Mouse (Mus musculus) stomach, embryonic 14.5 days (tissue): ENCODE data around the gene 6430548M08Rik. TPM values are rescaled to one million over a fixed set of nuclear protein-coding genes. Genes with fewer than 3 reads are reported as not detected.

Experiments
- ATAC-seq: fragments of 200-750 bp; cut with Nextera tagmentation; 2 replicates; pipeline ENCODE4 v1.8.0; 2017; ENCODE audit warnings: low read depth, moderate TSS enrichment; ENCODE audit not compliant: insufficient number of reproducible peaks, insufficient read depth, low FRiP score
- H3K27ac ChIP-seq: fragments of 300-500 bp; sonication (generic); 2 replicates; pipeline ENCODE4 v1.5.1; 2014; ENCODE audit warnings: mild to moderate bottlenecking, low read length, moderate library complexity, mixed read lengths
- H3K27me3 ChIP-seq: fragments of 300-500 bp; sonication (generic); 2 replicates; pipeline ENCODE4 v1.6.1; 2014; ENCODE audit warnings: low read length, control low read depth, mixed read lengths; ENCODE audit not compliant: control insufficient read depth, insufficient read depth
- H3K36me3 ChIP-seq: fragments of 300-500 bp; sonication (generic); 2 replicates; pipeline ENCODE4 v1.6.1; 2014; ENCODE audit warnings: mild to moderate bottlenecking, control low read depth, low read length, moderate library complexity, mixed read lengths; ENCODE audit not compliant: control insufficient read depth, insufficient read depth
- H3K4me1 ChIP-seq: fragments of 300-500 bp; sonication (generic); 2 replicates; pipeline ENCODE4 v1.6.1; 2014; ENCODE audit warnings: low read length, control low read depth, mixed read lengths; ENCODE audit not compliant: control insufficient read depth, insufficient read depth
- H3K4me2 ChIP-seq: fragments of 300-500 bp; sonication (generic); replicated peaks from 2 replicates; pipeline ENCODE4 v1.6.1; 2014; ENCODE audit warnings: low read depth, low read length, control low read depth
- H3K4me3 ChIP-seq: fragments of 300-500 bp; sonication (generic); 2 replicates; pipeline ENCODE4 v1.5.1; 2014; ENCODE audit warnings: low read depth, low read length, control low read depth
- H3K9ac ChIP-seq: fragments of 300-500 bp; sonication (generic); replicated peaks from 2 replicates; pipeline ENCODE4 v1.6.1; 2014; ENCODE audit warnings: low read depth, mild to moderate bottlenecking, control low read depth, low read length, moderate library complexity, mixed read lengths
- H3K9me3 ChIP-seq: fragments of 300-500 bp; sonication (generic); 2 replicates; pipeline ENCODE4 v1.6.1; 2016; ENCODE audit warnings: low read depth, low read length, control low read depth; ENCODE audit not compliant: control insufficient read depth
- WGBS: fragments of 180-500 bp; shearing (Covaris S2); extraction: QIAGEN DNeasy Blood & Tissue Kit; methylation state at CpG from one replicate; pipeline ENCODE4 v1.1.7; 2014; 5-methylcytosine and 5-hydroxymethylcytosine counted together
- polyA plus RNA-seq: library from polyadenylated mRNA; unstranded; fragments of >200 nt; fragmentation: Nextera tagmentation; extraction: Ambion mirVana; gene quantifications from 2 replicates; pipeline ENCODE4 v1.2.1, GENCODE M21; 2014

Gene 6430548M08Rik
- polyA plus RNA-seq: 5.6 and 6.6 TPM in 2 replicates

GRCm38 (mm10) chr8:120113758-120114255 is at the start of gene 6430548M08Rik:
TSS of gene 6430548M08Rik (plus strand) at chr8:120114152.
- under 1% methylated on average over 59 of the region's 61 CpGs for WGBS
- Histone ChIP-seq H3K9ac (peak within 1 kb of the TSS; percentile 47), H3K27ac (peak within 1 kb of the TSS; percentile 91), H3K36me3 (no peaks in the 10 kb centered on the region), H3K4me2 (peak within 1 kb of the TSS; percentile 79), H3K4me3 (peak within 1 kb of the TSS; percentile 56), H3K4me1 (peaks cover 6% of the 10 kb centered on the region; the same call in 1 of the 2 replicates), H3K9me3 (no peaks in the 10 kb centered on the region; the same call in 1 of the 2 replicates), H3K27me3 (0 out of 2 replicates have a peak, but pooled peaks cover 7% of the 10 kb centered on the region)
- peak; percentile 96 for ATAC-seq

- ATAC-seq: no peak
- no peak overlapping the region for H3K4me2 ChIP-seq
- 86% methylated on average over 8 of the region's 8 CpGs for WGBS
- H3K9ac ChIP-seq: no peak overlapping the region
- no peaks in the 10 kb centered on the region for H3K9me3 ChIP-seq
- no peaks in the 10 kb centered on the region for H3K4me1 ChIP-seq
- no peaks in the 10 kb centered on the region for H3K27me3 ChIP-seq
- no peaks in the 10 kb centered on the region for H3K36me3 ChIP-seq
- no peak overlapping the region for H3K27ac ChIP-seq
- H3K4me3 ChIP-seq: no peak overlapping the region
Observed at GRCm38 (mm10) chr8:120065611-120066010, 48.3 kb upstream of the 6430548M08Rik start.

DNA sequence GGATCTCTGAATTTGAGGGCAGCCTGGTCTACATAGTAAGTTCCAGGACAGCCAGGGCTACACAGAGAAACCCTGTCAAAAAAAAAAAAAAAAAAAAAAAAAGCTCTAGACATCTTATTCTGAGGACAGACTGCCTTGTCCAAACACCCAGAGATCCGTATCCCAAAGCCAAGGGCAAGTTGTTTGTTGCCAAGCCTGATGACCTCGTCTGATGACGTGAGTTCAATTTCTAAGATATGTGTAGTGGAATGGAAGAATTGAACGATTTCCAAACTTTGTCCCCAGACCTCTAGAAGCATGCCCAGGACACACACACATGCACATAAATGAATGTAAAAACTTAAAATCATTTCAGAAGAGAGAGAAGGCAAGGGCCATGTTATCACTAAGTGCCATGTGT is 47.7 kb upstream of the 6430548M08Rik start:
- no peak overlapping the region for H3K9ac ChIP-seq
- H3K9me3 ChIP-seq: no peaks in the 10 kb centered on the region
- no peak overlapping the region for H3K4me3 ChIP-seq
- H3K4me1 ChIP-seq: no peaks in the 10 kb centered on the region
- H3K4me2 ChIP-seq: no peak overlapping the region
- no peaks in the 10 kb centered on the region for H3K27me3 ChIP-seq
- ATAC-seq: no peak
- 85% methylated on average over 4 of the region's 4 CpGs for WGBS
- no peaks in the 10 kb centered on the region for H3K36me3 ChIP-seq
- H3K27ac ChIP-seq: no peak overlapping the region

DNA sequence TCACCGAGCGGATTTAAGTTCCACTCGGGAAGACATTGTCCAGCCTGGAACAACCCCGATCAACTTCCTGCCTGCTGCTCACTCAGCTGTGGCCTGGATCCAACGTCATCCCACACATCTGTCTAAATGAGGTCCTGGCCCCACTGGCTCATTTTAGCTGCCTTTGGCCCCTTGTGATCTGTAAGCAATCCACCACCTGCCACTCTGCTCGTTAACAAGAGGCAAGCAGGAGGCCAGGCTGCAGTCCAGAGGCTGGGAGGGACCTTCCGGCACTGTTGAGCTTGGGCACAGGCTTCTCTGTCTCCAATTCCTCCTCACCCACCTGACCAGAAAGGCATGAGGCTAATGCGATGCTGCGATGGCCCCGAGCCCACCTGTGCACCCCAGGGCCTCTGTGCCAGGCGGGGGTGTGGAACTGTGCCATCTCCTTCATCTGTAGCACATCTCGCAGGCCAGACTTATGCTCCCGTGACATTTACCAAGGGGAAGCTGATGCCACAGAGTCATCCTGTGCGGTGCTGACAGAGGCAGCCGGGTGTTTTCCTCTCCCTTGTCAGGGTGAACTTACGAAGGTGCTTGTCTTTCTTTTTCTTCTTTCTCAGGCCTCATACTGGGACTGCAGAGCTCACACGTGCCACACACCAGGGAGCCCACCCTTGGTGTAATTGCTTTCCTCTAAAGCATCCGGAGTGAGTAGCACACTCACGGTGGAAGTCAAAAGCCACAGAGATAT is 45.9 kb upstream of the 6430548M08Rik start:
- 0 out of 2 replicates have a peak, but pooled peaks cover 5% of the 10 kb centered on the region for H3K4me1 ChIP-seq
- H3K9ac ChIP-seq: no peak overlapping the region
- no peak overlapping the region for H3K4me2 ChIP-seq
- H3K27me3 ChIP-seq: no peaks in the 10 kb centered on the region
- ATAC-seq: no peak
- no peak overlapping the region for H3K27ac ChIP-seq
- 53% methylated on average over 19 of the region's 19 CpGs for WGBS
- no peak overlapping the region for H3K4me3 ChIP-seq
- H3K36me3 ChIP-seq: no peaks in the 10 kb centered on the region
- H3K9me3 ChIP-seq: no peaks in the 10 kb centered on the region

- WGBS: 27% methylated on average over 4 of the region's 4 CpGs
- no peak overlapping the region for H3K4me2 ChIP-seq
- 0 out of 2 replicates have a peak, but pooled peaks cover 5% of the 10 kb centered on the region for H3K4me1 ChIP-seq
- no peak overlapping the region for H3K27ac ChIP-seq
- no peaks in the 10 kb centered on the region for H3K27me3 ChIP-seq
- H3K9ac ChIP-seq: no peak overlapping the region
- H3K36me3 ChIP-seq: no peaks in the 10 kb centered on the region
- ATAC-seq: peak; percentile 66; the same call in 1 of the 2 replicates
- no peak overlapping the region for H3K4me3 ChIP-seq
- no peaks in the 10 kb centered on the region for H3K9me3 ChIP-seq
Observed at GRCm38 (mm10) chr8:120071684-120072083, 42.3 kb upstream of the 6430548M08Rik start.

GRCm38 (mm10) chr8:120072259-120072658 is 41.7 kb upstream of the 6430548M08Rik start:
- H3K4me3 ChIP-seq: no peak overlapping the region
- no peak overlapping the region for H3K4me2 ChIP-seq
- no peak for ATAC-seq
- no peak overlapping the region for H3K27ac ChIP-seq
- 0 out of 2 replicates have a peak, but pooled peaks cover 5% of the 10 kb centered on the region for H3K4me1 ChIP-seq
- H3K36me3 ChIP-seq: no peaks in the 10 kb centered on the region
- 56% methylated on average over 9 of the region's 9 CpGs for WGBS
- H3K27me3 ChIP-seq: no peaks in the 10 kb centered on the region
- no peak overlapping the region for H3K9ac ChIP-seq
- no peaks in the 10 kb centered on the region for H3K9me3 ChIP-seq

- 81% methylated on average over 8 of the region's 8 CpGs for WGBS
- Histone ChIP-seq H3K36me3 (no peaks in the 10 kb centered on the region), H3K9ac (no peak overlapping the region), H3K4me3 (no peak overlapping the region), H3K4me2 (no peak overlapping the region), H3K27ac (no peak overlapping the region), H3K27me3 (no peaks in the 10 kb centered on the region), H3K4me1 (0 out of 2 replicates have a peak, but pooled peaks cover 5% of the 10 kb centered on the region), H3K9me3 (no peaks in the 10 kb centered on the region)
- no peak for ATAC-seq
Observed at GRCm38 (mm10) chr8:120072827-120073226, 41.1 kb upstream of the 6430548M08Rik start.

- Histone ChIP-seq H3K9me3 (no peaks in the 10 kb centered on the region), H3K4me2 (no peak overlapping the region), H3K36me3 (no peaks in the 10 kb centered on the region), H3K27ac (no peak overlapping the region), H3K27me3 (no peaks in the 10 kb centered on the region), H3K4me3 (no peak overlapping the region), H3K4me1 (0 out of 2 replicates have a peak, but pooled peaks cover 5% of the 10 kb centered on the region), H3K9ac (no peak overlapping the region)
- ATAC-seq: no peak
- 66% methylated on average over 6 of the region's 6 CpGs for WGBS
Observed at GRCm38 (mm10) chr8:120074516-120074915, 39.4 kb upstream of the 6430548M08Rik start.
